Mouse (Mus musculus): ENCODE data around the gene Lpar1.

DNA sequence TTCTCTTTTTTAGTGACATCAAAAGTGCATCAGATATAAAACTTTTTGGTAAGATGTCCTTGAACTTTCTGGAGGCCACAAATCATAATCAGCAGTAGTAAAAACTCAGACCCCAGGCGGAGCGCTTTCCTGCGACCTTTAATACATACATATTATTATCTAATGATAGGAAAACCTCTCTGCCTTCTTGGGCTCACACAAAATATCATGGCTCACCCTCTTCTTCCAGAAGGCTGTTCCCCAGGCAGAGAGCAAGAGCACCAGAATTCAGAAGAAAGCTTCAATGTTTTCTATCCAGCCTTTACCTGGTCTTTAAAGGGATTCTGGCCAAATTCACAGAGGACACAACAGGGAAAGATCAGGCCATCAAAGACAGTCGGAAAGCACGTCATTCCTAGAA, 23.0 kb downstream of the Lpar1 start:
- TF ChIP-seq POLR2A (IDR thresholded peaks at IDR 0.05; ENCODE audit: borderline replicate concordance, insufficient read depth, low read length) (no peak), CTCF (IDR thresholded peaks at IDR 0.05; ENCODE audit: borderline replicate concordance, insufficient read depth, low read depth, low read length) (no peak)

Data from cerebellum, adult 2 months (tissue).